Mouse (Mus musculus) liver, embryonic 15.5 days (tissue): ENCODE results near the gene Zfp185. TPM values are rescaled to one million over a fixed set of nuclear protein-coding genes. Genes with fewer than 3 reads are reported as not detected.
"Not testable (repeated sequence)": the region's sequence is repeated elsewhere in the genome, so short reads cannot be mapped to it uniquely, and the experiment has no call there.

Experiments used
- ATAC-seq: fragments of 200-750 bp; cut with Nextera tagmentation; 2 replicates; pipeline ENCODE4 v1.8.0; 2017; ENCODE audit warnings: moderate number of reproducible peaks, mild to moderate bottlenecking, moderate library complexity; ENCODE audit not compliant: insufficient read depth
- H3K27ac ChIP-seq: fragments of 300-500 bp; sonication (generic); replicated peaks from 2 replicates; pipeline ENCODE4 v1.5.1; 2015; ENCODE audit warnings: mild to moderate bottlenecking, inconsistent platforms
- H3K27me3 ChIP-seq: fragments of 300-500 bp; sonication (generic); 2 replicates; pipeline ENCODE4 v1.6.1; 2015; ENCODE audit warnings: mild to moderate bottlenecking, inconsistent platforms
- H3K36me3 ChIP-seq: fragments of 300-500 bp; sonication (generic); replicated peaks from 2 replicates; pipeline ENCODE4 v1.6.1; 2015; ENCODE audit warnings: moderate library complexity, mild to moderate bottlenecking, inconsistent platforms
- H3K4me1 ChIP-seq: fragments of 300-500 bp; sonication (generic); replicated peaks from 2 replicates; pipeline ENCODE4 v1.6.1; 2015; ENCODE audit warnings: inconsistent platforms
- H3K4me2 ChIP-seq: fragments of 300-500 bp; sonication (generic); 2 replicates; pipeline ENCODE4 v1.6.1; 2015; ENCODE audit warnings: moderate library complexity, mild to moderate bottlenecking, inconsistent platforms
- H3K4me3 ChIP-seq: fragments of 300-500 bp; sonication (generic); replicated peaks from 2 replicates; pipeline ENCODE4 v1.5.1; 2015; ENCODE audit warnings: mild to moderate bottlenecking, inconsistent platforms
- H3K9ac ChIP-seq: fragments of 300-500 bp; sonication (generic); 2 replicates; pipeline ENCODE4 v1.6.1; 2015; ENCODE audit warnings: moderate library complexity, mild to moderate bottlenecking, inconsistent platforms
- H3K9me3 ChIP-seq: fragments of 300-500 bp; sonication (generic); replicated peaks from 2 replicates; pipeline ENCODE4 v1.6.1; 2016; ENCODE audit warnings: inconsistent platforms
- WGBS: fragments of 180-500 bp; shearing (Covaris S2); methylation state at CpG from one replicate; pipeline ENCODE4 v1.1.7; 2015; ENCODE audit warnings: mixed read lengths; ENCODE audit not compliant: insufficient replicate concordance; 5-methylcytosine and 5-hydroxymethylcytosine counted together
- microRNA counts: library from miRNA; unstranded; fragments of <30 nt; microRNA quantifications from one replicate; lab custom pipeline; 2016
- microRNA-seq: library from miRNA; unstranded; fragments of <30 nt; microRNA quantifications from one replicate; pipeline ENCODE4, GENCODE M21; 2016
- polyA plus RNA-seq: library from polyadenylated mRNA; unstranded; fragments of >200 nt; fragmentation: Nextera tagmentation; extraction: Ambion mirVana; gene quantifications from 2 replicates; pipeline ENCODE4 v1.2.1, GENCODE M21; 2015

Gene Zfp185
- polyA plus RNA-seq, 1 experiment from 2014 or later: 1.2 TPM

DNA sequence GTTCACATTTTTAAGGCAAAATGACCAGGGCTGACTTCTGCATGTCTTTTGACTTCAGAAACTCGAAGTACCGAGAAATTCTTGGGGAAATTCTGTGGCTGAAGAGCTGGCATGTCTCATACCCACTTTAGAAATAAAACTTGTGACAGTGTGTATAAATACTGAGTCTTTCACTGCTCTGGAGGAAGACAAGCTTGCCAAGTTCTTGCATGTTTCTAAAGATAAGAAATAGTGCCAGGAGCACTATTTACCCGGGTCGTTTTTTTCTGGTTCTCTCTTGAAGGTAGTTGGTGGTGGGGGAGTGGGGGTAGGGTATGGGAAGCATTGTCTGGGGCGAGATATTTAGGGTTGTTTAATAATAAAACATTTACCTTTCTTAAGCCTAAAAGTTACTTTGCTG, 75.2 kb downstream of the Zfp185 start:
- Histone ChIP-seq H3K4me3 (no peak overlapping the region), H3K27ac (no peak overlapping the region), H3K4me1 (no peaks in the 10 kb centered on the region), H3K4me2 (no peak overlapping the region), H3K9ac (no peak overlapping the region), H3K27me3 (peaks cover 9% of the 10 kb centered on the region; the same call in 1 of the 2 replicates), H3K9me3 (no peaks in the 10 kb centered on the region), H3K36me3 (no peaks in the 10 kb centered on the region)
- 30% methylated on average over 5 of the region's 5 CpGs for WGBS
- ATAC-seq: no peak

DNA sequence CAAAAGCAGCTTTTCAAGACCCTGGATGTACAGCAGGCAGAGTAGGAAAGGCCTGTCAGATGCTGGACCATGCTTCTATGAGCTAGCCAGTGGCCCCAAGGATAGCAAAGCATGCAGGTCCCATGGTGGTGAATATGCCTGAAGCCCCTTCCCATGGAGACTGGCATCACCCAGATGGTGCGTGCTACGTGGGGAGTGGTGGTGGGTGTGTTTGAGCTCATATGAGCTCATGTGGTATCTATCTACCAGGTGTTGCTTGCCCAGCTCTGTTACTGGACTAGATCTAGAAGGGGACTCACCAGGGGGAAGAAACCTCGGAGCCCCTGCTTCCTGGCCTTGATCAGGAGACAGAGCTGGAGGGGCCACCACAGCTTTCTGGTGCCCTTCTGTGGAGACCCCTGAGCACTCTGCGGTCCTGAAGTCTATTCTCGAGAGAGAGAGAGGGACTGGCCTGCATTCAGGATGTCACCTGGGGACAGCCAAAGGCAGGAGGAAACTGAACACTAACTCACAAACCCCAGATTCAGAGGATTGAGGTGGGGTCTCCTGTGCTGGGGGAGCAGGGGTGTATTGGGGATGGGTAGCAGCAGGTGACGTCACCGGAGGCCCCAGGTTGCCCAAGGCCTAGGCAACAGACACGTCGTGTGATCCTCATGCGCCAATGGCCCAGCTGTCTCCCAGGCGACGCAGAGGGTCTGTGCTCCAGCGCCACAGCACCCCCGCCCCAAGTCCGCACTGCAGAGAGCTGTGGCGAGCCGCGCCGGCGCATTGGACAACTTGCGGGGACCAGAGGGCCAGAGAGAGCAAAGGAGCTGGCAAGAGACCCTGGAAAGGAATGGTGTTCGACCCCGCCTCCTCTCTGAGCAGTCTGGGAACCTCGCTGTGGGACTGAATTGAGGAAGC, 76.6 kb downstream of the Zfp185 start:
- Histone ChIP-seq H3K4me1 (no peaks in the 10 kb centered on the region), H3K9me3 (no peaks in the 10 kb centered on the region), H3K27me3 (peaks cover 9% of the 10 kb centered on the region; the same call in 1 of the 2 replicates), H3K4me2 (no peak overlapping the region), H3K27ac (no peak overlapping the region), H3K4me3 (no peak overlapping the region), H3K36me3 (no peaks in the 10 kb centered on the region), H3K9ac (no peak overlapping the region)
- WGBS: 34% methylated on average over 24 of the region's 24 CpGs
- ATAC-seq: no peak

DNA sequence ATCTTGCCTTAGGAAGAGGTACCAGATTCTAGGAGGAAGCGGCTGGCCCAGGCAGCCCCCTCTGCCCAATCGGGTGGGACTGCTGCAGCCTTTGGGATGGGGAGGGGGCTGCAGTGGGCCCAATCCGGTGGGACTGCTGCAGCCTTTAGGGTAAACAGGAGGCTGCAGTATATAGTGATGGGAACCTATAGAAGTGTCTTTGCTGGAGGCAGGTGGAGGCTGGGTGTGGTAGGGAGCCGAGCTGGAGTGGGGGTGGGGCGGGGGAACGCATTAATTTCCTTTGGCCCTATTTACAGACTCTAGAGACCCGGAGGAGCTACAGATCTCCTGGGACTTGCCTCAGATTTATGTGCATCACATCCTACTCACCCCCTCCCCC, 77.3 kb downstream of the Zfp185 start, which contains the start of gene Pnma3:
Pnma3 (plus strand) TSS at position 373 of the 379 bp plus-strand sequence.
- no peak within 1 kb of the TSS for H3K27ac ChIP-seq
- no peak within 1 kb of the TSS for H3K4me3 ChIP-seq
- ATAC-seq: no peak
- H3K36me3 ChIP-seq: no peaks in the 10 kb centered on the region
- H3K4me1 ChIP-seq: no peaks in the 10 kb centered on the region
- H3K27me3 ChIP-seq: peaks cover 9% of the 10 kb centered on the region; the same call in 1 of the 2 replicates
- H3K9me3 ChIP-seq: no peaks in the 10 kb centered on the region
- H3K4me2 ChIP-seq: no peak within 1 kb of the TSS
- WGBS: 22% methylated on average over 7 of the region's 7 CpGs
- H3K9ac ChIP-seq: no peak within 1 kb of the TSS

- not testable (repeated sequence) for H3K36me3 ChIP-seq, H3K27me3 ChIP-seq, ATAC-seq, H3K4me3 ChIP-seq, H3K27ac ChIP-seq, H3K4me1 ChIP-seq, H3K9ac ChIP-seq, H3K4me2 ChIP-seq, H3K9me3 ChIP-seq
- 29% methylated on average over 1 of the region's 5 CpGs for WGBS
Measured at GRCm38 (mm10) chrX:73066765-73067312, 79.7 kb downstream of the Zfp185 start.

MicroRNAs encoded within 50 kb of the gene (microRNA counts, 519-probe panel; counts per million panel counts)
- microRNA mmu-miR-2137 (lab: Ali Mortazavi, UCI): 607 counts per million, percentile 1 among the panel's probes with 10 or more counts

Small RNA genes within 50 kb of the gene (microRNA-seq; reads per million reads assigned to microRNA genes)
- 1.3 reads per million for gene Mir2137

Other genes starting within 250 kb of the Zfp185 start
- not detected in 2 replicates for gene Gabrq, start 162.2 kb upstream of the Zfp185 start, polyA plus RNA-seq
- 21.0 and 25.5 TPM in 2 replicates for gene Cetn2, start 68.9 kb upstream of the Zfp185 start, polyA plus RNA-seq
- 26.1 and 26.7 TPM in 2 replicates for gene Nsdhl, start 68.8 kb upstream of the Zfp185 start, polyA plus RNA-seq
- 0.06 TPM in 1 of 2 replicates, not detected in the other for gene Pnma5, start 49.8 kb downstream of the Zfp185 start, polyA plus RNA-seq
- not detected in 2 replicates for gene Pnma3, start 77.4 kb downstream of the Zfp185 start, polyA plus RNA-seq
- 0.68 and 1.4 TPM in 2 replicates for gene Xlr4a, start 95.1 kb downstream of the Zfp185 start, polyA plus RNA-seq
- gene Xlr3a, start 109.8 kb downstream of the Zfp185 start, polyA plus RNA-seq: 2.4 and 3.2 TPM in 2 replicates
- 0.12 and 0.17 TPM in 2 replicates for gene Gm14685, start 129.7 kb downstream of the Zfp185 start, polyA plus RNA-seq
- gene Xlr5b, start 161.5 kb downstream of the Zfp185 start, polyA plus RNA-seq: not detected in 2 replicates
- 0.12 and 0.28 TPM in 2 replicates for gene DXBay18, start 162.1 kb downstream of the Zfp185 start, polyA plus RNA-seq
- gene Spin2d, start 189.7 kb downstream of the Zfp185 start, polyA plus RNA-seq: not detected in 2 replicates
- gene Xlr3b, start 204.9 kb downstream of the Zfp185 start, polyA plus RNA-seq: 2.1 and 2.2 TPM in 2 replicates
- 1.4 and 1.7 TPM in 2 replicates for gene Xlr4b, start 227.0 kb downstream of the Zfp185 start, polyA plus RNA-seq
- 3.2 and 3.5 TPM in 2 replicates for gene F8a, start 241.0 kb downstream of the Zfp185 start, polyA plus RNA-seq